Mouse (Mus musculus) brown adipose tissue, adult 24 weeks (tissue): ENCODE results near the gene Erg28. TPM values are rescaled to one million over a fixed set of nuclear protein-coding genes. Genes with fewer than 3 reads are reported as not detected.

Experiments used
- H3K27ac ChIP-seq: fragments of 200-500 bp; replicated peaks from 2 replicates; pipeline ENCODE4 v1.5.1; 2012; ENCODE audit warnings: low read depth, mild to moderate bottlenecking, low read length
- H3K4me1 ChIP-seq: fragments of 200-500 bp; 2 replicates; pipeline ENCODE4 v1.6.1; 2012; ENCODE audit warnings: low read length, mixed read lengths; ENCODE audit not compliant: control insufficient read depth, insufficient read depth, insufficient read length
- H3K4me3 ChIP-seq: fragments of 200-500 bp; 2 replicates; pipeline ENCODE4 v1.5.1; 2012; ENCODE audit warnings: low read depth, mild to moderate bottlenecking, low read length, moderate library complexity; ENCODE audit not compliant: insufficient read depth
- polyA plus RNA-seq: library from polyadenylated mRNA; stranded (reverse); fragments of >200 nt; gene quantifications from 2 replicates; pipeline ENCODE4 v1.2.4, GENCODE M21; 2012; ENCODE audit not compliant: missing spikeins, insufficient read depth, insufficient read length

Erg28 gene
- polyA plus RNA-seq, 1 experiment = 23.3 TPM

DNA sequence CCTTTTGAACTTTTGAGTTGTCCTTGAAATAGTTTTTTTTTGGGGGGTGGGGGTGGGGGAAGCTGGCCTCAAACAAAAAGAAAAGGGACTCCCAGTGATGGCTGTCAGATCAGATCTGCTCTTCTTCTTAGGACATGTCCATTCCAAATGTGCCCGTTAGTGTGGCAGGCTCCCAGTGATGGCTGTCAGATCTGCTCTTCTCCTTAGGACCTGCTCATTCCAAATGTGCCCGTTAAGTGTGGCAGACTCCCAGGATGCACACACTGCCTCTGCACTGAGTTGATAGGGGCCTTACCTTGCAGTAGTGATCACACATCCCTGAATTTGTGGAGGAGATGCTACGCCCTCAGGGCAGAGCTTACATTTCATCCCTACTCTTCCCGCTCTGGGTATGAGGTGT lies 32.2 kb downstream of the Erg28 start:
- Histone ChIP-seq H3K27ac (no peak overlapping the region), H3K4me3 (no peak overlapping the region), H3K4me1 (no peaks in the 10 kb centered on the region)

DNA sequence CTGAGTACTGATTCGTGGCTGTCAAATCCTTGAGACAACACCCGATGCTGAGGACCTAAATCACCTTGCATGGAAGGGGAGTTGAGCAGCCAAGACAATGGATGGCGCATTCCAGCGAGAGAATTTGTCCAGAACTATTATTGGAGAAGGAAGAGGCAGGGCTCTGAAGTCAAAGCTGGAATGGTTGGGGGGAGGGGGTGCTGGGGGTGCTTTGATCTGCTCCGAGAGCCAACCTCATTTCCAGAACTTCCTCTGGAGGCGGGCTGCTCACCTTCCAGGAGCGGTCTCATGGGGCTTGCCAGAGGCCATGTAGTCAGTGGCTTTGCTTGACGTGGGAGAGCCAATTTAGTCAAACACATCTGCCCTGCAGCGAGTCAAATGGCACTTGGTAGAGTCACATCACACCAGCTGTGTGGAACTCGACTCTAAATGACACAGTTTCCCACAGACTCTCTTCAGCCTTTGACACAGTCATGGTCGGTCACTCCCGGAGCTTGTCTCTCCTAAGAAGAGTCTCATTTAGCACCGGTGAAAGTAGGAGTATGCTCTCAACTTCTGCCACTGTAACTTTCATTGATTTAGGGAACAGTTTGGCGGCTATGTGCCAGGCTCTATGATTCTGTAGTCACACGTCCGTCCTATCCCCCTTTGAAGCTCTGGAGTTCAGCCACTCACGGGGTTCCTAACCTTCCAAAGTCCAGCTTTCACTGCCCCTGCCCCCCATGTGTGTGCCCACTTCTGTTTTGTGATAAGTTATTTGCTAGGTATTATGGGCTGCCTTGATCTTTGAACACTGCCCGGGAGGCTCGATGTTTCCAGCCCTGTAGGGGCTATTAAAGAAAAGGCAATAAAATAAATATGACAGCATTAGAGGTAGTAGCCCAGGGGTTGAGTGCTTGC lies 39.2 kb downstream of the Erg28 start:
- H3K4me3 ChIP-seq = no peak overlapping the region
- peaks cover 12% of the 10 kb centered on the region; the same call in 1 of the 2 replicates for H3K4me1 ChIP-seq
- H3K27ac ChIP-seq = 0 out of 2 replicates have a peak overlapping the region, but pooled peaks have one; percentile 18

DNA sequence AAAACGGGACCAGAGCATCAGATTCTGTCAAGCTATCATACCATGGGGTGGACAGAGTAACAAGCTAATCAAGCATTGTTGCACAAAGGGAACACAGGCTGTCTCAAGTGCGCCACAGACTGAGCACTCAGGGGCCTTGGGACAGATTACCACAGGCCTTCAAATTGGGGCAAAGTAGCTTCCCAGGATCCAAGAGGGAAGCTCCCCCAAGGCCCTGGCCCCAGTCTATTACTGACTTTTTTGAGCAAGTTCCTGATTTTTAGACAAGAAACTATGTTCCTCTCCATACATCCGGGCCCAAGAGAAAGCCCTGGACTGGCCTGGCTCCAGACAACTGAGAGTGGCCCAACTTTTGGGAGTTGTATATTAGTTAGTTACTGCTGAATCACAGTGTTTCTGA lies 42.7 kb downstream of the Erg28 start:
- H3K27ac ChIP-seq = 0 out of 2 replicates have a peak overlapping the region, but pooled peaks have one; percentile 43
- peaks cover 12% of the 10 kb centered on the region; the same call in 1 of the 2 replicates for H3K4me1 ChIP-seq
- no peak overlapping the region for H3K4me3 ChIP-seq

DNA sequence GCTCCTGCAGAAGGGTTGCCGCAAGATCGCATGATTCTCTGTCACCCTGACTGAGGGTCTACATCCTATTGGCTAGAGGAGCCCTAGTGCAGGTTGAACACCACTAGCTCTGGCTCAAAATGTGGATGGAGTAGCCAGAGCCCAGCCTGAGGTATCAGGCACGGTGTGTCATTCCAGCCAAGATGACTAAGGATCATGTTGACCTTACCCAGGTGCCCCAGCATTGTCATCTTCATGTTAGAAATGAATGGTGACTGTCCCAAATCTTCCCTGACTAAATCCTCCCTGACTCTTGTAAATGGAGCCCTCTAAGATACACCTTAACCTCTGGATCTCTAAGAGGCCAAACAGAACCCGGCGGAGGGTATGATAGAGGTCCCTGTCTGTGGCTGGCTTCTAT lies 44.6 kb downstream of the Erg28 start:
- Histone ChIP-seq H3K4me3 (no peak overlapping the region), H3K4me1 (peaks cover 6% of the 10 kb centered on the region; the same call in 1 of the 2 replicates), H3K27ac (no peak overlapping the region)

DNA sequence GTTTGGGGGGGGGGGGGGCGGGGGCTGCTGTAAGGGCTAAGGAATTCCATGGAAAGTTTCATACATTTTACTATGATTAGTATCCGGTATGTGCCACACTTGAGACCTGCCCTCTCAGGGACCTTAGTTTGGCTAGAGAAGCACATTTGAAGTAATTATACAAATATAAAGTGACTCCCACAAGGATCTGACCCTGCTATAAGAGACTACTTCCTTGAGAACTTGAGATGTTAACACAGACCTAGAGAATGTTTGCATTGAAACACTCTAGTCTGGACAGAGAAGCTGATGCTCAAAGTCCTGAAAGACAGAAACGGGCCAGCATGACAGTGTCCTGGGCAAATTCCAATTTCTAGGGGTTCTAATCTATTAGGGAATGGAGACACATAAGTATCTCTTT lies 45.4 kb downstream of the Erg28 start:
- Histone ChIP-seq H3K27ac (no peak overlapping the region), H3K4me1 (peaks cover 6% of the 10 kb centered on the region; the same call in 1 of the 2 replicates), H3K4me3 (no peak overlapping the region)

GRCm38 (mm10) chr12:85771356-85771755 lies 53.0 kb downstream of the Erg28 start:
- Histone ChIP-seq H3K4me1 (peaks cover 8% of the 10 kb centered on the region; the same call in 1 of the 2 replicates), H3K4me3 (no peak overlapping the region), H3K27ac (no peak overlapping the region)

DNA sequence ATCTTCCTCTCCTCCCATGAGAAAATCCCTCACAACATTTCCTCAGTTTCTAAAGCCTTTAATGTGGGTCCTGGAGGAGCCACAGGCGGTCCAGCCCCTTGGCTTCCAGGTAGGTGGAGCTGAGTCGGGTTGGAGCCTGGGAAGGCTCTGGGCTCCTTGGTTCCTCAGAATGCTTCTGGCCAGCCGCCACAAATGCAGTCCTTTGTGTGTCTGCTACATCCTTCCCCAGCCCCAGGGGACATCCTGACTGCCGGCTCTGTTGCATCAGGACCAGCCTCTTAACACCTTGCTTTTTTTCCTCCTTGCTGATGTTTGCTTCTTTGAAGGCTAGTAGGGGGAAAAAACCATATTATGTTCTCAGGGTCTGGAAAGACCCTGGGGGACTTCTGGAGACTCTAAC lies 56.6 kb downstream of the Erg28 start:
- no peak overlapping the region for H3K4me3 ChIP-seq
- peaks cover 8% of the 10 kb centered on the region; the same call in 1 of the 2 replicates for H3K4me1 ChIP-seq
- H3K27ac ChIP-seq = no peak overlapping the region

DNA sequence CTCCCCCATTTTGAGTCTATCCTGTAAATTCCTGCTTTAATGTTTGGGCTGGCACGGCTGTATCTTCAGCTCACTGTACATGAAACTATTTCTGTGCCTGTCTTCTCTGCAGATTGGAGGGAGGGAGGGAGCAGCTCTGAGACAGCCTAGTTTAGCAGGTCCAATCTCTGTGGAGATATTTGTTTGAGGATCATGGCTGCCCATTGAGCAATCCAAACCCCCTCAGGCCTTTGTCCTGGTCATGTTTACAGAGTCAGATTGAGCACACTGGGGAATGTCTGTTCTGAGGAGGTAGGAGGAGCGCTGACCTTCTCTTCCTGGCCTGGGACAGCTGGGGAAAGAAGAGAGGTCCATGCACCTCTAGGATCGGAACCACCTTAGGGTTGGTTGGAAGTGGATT lies 58.1 kb downstream of the Erg28 start:
- H3K4me1 ChIP-seq = peaks cover 4% of the 10 kb centered on the region; the same call in 1 of the 2 replicates
- no peak overlapping the region for H3K4me3 ChIP-seq
- no peak overlapping the region for H3K27ac ChIP-seq

Other genes with a start within 250 kb of the Erg28 start
- 9.9 and 11.2 TPM in 2 replicates for gene Jdp2, start 225.5 kb downstream of the Erg28 start, polyA plus RNA-seq
- gene Batf, start 137.9 kb downstream of the Erg28 start, polyA plus RNA-seq = 1.1 and 1.2 TPM in 2 replicates
- gene Flvcr2, start 78.0 kb downstream of the Erg28 start, polyA plus RNA-seq = not detected in 2 replicates
- 10.7 and 12.2 TPM in 2 replicates for gene Ttll5, start 109 bp upstream of the Erg28 start, polyA plus RNA-seq